Mouse (Mus musculus) CD8-positive naive resting alpha-beta T cell, adult 57 days (primary cell): ENCODE measurements around the gene Celf2. TPM values are rescaled to one million over a fixed set of nuclear protein-coding genes. Genes with fewer than 3 reads are reported as not detected.

Experiments used
- total RNA-seq: library from RNA; stranded (reverse); gene quantifications from one replicate; pipeline ENCODE4 v1.2.4, GENCODE M21; 2023

Celf2 gene
- total RNA-seq = 167 TPM

GRCm38 (mm10) chr2:7509463-7509862, at the start of gene Celf2:
Gene Celf2 (minus strand): TSS chr2:7509563.

